Mouse (Mus musculus): ENCODE measurements around the gene Xylt1.

The Xylt1 gene

DNA sequence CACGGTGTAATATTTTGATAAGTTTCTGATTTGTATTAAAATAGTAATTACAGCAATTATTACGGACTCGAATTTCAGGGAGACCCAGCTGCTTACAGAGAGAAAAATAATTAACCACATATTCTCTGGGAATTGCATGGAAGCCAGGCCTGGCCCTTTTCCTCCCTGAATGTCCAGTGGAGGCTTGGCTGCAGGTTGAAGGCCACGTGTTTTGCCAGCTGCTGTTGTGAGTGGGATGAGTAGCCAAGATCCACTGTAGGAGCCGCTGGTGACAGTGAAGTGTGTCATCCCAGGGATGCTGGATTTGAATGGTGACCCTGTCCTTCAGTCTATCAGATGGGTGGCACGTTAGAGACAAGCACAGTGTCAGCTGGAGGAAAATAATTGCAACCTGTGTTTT lies 14.7 kb downstream of the Xylt1 start:
- no peak for DNase-seq (ENCODE audit: low spot score)

DNA sequence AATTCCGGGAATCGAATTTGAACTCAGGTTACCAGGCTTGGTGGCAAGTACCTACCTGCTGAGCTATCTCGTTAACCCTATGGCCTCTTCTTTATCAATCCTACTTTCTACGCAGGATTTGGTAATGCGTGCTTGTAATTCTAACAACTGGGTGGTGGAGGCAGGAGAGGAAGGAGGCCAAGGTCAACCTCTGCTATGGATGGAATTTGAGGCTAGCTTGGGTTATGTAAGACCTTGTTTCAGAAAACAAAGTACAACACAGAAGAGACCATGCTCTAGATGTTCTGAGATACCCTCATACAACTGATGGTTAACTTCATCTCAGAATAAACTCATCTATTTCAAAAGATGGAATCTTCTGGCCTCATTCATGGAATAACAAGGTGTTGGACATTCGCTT lies 17.1 kb downstream of the Xylt1 start:
- no peak for DNase-seq (ENCODE audit: low spot score)

DNA sequence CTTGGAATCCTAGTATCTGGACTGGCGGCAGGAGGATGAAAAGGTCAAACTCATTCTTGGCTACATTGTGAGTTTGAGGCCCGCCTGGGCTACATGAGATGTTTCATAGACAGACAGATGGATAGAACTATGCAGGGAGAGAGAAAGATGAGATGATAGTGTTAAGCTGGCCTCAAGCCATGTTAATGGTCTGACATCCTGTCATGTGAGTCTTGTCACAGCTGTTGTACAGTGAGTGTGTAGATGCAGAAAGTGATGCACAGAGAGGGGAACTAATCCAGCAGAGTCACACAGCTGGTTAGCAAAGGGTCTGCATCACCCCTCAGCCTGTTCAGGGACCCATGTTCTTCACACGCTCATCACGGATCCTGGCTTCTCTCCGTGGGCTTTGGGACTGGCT lies 19.2 kb downstream of the Xylt1 start:
- DNase-seq (ENCODE audit: low spot score) = no peak

DNA sequence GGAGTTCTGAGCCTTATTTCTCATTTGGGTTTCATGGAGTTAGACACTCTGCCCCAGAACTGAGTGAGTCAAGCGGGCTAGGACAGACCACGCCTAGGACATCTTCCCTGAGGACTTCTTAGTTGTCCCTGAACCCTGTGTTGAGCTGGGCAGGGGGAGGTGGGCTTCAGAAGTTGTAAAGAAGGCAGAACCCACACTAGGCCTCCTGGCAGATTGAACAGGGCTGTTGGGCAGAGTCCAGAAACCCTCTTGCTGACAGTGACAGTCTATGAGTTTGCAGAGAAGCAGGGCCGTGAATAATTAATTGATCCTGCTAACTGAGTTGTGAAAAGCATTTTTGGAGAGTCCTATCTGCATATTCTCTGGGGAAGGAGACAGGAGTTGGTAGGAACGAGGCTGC lies 20.8 kb downstream of the Xylt1 start:
- no peak for DNase-seq (ENCODE audit: low spot score)

DNA sequence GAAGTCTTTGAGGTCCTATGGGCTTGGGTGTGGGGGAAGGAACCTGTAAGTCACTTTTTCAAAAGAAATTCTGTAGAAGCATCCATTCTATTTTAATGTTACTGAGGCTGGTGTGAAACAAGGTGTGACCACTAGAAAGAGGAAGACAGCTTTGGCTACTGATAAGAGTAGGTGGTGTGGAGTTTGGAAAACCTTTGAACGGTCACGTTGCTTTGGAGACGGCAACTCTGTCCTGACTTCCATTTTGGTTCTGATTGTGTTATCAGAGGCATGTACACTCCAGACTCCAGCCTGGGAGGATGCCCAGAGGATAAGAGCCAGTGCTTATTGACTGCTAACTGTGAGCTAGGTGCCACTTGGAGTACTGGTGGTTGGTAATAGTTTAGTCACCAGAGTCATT lies 25.6 kb downstream of the Xylt1 start:
- no peak for DNase-seq (ENCODE audit: low spot score)

DNA sequence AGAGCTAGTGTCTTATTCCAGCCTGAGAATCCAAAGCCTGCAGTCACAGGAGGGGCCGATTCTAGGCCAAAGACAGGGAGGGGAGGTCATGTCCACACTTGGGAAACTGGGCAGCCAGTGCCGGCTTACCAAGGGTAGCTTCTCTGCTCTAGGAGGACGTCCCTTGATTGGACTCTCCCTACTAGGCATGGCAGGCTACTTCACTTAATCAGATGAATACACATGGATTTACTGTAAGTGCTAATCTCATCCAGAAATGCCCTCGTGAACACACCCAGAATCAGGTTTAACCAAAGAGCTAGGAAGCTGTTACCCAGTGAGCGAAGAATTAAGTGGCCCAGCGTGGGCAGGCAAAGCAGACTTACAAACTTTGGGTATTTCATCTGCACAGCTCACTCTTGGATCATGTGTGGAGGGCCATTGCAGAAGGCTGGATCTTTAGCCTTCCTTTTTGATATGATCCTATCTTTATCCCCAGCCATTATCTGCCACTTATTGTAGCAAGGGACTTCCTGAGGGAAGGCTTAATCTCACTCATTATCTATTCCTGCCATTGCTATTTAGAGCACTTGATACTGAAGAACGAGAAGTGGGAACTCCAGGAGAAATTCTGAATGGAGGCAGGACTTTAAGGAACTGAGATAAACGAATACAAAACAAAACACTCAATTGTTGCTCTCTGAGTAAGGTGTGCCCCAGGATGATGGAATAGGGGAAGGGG lies 28.6 kb downstream of the Xylt1 start:
- DNase-seq (ENCODE audit: low spot score) = no peak

DNA sequence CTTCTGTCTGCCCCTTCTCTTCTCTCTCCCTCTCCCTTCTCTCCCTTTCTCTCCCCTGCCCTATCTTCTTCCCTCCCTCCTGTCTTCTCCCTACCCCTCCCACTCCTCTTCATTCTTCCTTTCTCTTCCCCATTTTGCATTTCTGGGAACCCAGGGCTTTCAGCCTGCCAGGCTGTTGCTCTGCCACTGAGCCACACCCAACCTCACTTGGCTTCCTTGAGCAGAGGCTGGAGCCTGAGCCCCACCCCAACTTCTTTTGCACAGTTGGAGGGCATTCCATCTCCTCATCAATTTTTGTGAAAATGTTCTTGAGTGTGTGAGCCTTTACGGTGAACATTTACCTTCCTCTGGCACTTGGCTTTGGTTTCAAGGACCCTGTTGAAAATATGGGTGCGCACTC lies 31.1 kb downstream of the Xylt1 start:
- DNase-seq (ENCODE audit: low spot score) = no peak

DNA sequence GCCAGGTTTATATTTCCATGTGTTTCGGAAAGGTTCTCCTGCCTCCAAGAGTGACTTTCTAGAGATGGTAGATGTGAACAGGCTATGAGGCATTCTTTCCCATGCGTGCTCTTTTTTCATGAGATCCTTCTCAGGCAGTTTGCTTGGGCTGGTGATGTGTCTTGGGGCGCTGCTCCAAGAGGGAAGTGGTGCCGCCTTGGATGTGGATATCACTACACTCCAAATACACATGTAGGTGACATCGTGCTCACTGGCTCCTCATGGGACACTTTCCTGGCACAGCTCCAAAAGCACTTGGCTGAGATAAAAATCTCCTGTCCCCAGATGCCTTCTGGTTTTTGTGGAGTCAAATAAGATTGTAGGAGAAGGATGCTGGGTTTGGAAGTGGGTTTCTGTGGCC lies 31.6 kb downstream of the Xylt1 start:
- DNase-seq (ENCODE audit: low spot score) = no peak

DNA sequence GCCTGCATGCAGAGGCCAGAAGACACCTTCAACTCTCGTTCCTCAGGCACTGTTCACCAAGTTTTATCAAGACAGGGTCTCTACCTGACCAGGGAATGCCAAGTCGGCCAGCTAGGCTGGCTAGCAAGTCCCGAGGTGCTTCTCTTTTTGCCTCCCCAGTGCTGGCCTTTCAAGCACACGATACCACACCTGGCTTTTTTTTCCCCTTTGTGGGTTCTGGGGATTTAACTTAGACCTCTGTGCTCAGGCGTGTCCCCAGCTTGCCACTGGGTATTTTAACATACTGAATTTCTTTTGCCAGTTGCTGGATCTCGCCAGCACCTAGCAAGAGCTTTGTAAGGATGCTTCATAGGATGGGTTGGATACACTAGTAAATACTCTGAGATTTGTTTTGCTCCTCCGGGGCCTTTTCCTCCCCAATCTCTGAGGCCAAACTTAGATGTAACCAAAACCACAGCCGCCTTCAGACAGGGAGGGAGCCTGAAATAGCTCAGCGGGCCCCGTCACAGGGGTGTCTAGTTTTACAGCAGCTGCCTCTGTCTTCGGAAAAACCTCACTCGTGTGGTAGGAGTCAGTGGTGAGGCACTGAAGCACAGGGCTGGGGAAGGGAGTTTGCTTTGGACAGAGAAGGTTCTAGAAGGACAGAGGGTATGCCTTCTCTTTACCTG lies 33.7 kb downstream of the Xylt1 start:
- no peak for DNase-seq (ENCODE audit: low spot score)

DNA sequence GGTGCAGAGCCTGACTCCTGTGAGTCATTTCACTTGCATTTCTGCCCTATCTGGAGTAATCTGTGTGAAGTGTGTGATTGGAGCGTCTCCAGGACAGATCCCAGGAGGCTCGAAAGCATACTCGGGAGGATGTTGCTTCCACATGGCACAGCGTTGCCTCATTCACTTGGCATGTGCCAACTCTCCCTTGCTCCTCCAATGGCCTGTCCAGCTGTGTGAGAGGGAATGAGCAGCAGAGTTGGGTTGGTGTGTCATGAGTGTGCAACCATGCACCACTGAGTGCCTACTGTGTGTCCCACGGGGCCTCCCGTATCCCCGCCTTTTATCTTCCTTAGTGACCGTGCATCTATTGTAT lies 34.2 kb downstream of the Xylt1 start:
- DNase-seq (ENCODE audit: low spot score) = no peak

DNA sequence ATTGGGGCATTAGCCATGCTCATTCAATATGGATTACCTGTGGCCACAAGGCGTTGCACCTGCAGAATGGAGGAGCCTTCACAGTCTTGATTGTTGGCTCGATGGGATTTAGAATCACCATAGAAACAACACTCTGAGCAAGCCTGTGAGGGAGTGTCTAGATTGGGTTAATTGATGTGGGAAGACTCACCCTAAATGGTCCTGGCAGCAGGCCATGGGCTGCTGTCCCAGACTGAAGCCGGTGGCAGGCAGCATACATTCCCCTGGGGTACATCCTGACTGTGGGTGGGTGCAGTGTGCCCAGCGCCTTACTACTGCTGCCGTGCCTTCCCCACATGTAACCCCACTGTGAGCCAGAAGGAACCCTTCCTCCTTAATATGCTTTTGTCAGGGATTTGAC lies 38.3 kb downstream of the Xylt1 start:
- no peak for DNase-seq (ENCODE audit: low spot score)

DNA sequence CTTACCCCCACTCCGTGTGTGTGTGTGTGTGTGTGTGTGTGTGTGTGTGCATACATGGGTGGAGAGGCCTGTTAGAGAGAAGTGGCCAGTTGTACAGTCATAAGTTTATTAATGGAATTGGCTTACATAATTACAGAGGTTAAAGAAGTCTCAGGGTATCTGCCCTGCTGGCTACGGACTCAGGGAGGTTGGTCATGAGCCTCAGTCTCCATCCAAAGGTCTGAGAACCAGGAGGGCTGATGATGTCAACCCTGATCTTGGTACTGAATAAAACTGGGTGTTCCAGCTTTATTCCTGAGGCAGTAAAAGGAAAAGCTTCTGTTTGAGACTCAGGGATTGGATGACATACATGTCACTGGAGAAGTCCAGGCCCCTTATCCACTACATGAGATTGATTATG lies 39.1 kb downstream of the Xylt1 start:
- no peak for DNase-seq (ENCODE audit: low spot score)

DNA sequence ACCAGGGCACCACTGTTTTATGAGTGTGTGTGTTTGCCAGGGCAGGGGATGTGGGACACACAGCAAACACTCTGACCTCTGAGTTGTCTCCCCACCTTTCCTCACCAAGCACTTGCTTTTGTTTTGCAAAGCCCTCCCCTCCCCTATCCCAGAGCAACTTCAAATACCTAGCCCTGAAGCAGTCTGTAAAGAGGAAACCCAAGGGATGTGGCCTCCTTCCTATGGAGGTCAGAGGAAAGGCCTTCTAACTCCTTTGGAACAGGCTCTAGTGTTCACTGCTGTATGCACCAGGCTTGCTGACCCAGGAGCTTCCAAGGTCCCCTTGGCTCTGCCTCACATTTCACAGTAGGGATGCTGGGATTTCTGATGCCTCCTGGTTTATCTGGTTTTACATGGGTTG lies 39.5 kb downstream of the Xylt1 start:
- DNase-seq (ENCODE audit: low spot score) = no peak

DNA sequence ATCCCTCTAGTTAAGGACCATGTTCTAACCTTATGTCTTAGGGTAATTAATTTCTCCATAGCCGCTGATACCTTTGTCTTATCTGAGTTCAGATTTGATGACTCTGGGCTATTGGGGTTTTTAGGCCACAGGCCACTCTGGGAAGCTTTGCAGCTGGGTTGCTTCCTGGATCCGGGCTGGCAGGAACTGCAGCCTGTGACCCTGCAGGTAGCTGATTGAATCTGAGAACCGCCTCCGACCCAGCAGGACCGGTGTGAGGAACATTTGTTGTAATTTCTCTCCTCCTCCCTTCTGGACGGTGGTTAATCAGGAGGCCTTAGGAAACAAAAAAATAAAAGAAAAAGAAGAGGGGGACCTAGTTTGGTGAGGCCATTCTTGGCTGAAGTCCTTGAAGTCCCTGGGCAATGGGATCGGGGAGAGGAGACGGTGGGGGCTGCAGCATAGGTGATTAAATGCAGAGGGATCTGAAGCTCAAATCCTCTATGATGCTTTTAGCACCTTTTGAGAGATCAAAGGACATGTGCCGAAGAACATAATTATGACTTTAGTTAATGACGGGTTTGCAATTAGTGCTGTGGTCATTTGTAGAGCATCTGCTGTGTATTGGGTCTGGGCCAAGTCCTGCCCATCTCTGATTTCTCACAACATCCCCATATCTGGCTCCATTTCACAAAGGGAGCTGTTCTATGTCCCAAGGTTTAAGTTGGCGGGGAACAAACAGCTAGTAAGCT lies 40.2 kb downstream of the Xylt1 start:
- DNase-seq (ENCODE audit: low spot score) = no peak

DNA sequence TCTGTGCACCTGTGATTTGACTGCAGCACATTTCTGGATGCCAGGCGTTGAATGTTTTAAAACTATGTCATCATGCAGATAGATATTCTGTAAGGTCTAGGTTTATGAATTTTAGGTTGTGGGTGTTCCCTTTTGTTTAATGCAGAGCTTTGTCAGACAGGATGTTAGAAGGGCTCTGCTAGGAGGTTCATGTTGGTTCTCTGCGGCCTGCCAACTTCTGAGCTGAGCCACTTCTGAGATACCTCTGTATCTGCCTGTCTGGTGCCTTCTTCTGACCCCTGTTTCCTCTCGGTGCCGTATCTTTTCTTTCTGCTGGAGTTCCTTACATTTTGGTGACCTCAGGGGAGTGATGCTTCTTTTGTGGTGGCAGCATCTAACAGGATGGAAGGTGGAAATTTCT lies 44.1 kb downstream of the Xylt1 start:
- DNase-seq (ENCODE audit: low spot score) = no peak

DNA sequence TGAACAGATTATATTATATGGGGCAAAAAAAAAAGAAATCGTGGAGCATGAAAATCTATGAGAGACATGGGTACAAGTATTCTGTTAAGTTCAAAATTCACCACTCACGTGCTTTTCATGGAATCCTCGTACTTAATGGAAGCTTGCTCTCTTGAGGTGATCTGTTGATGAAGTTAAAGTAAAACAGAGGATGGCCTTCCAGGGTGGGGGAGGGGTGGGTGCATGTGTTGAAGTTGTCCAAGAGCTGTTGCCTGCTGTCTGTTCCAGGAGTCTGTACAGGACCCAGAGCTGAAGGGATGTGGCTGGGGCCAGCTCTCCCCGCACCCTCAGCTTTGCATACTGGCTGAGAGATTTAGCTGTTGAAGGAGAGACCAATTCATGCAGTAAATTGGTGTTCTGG lies 45.6 kb downstream of the Xylt1 start:
- no peak for DNase-seq (ENCODE audit: low spot score)

DNA sequence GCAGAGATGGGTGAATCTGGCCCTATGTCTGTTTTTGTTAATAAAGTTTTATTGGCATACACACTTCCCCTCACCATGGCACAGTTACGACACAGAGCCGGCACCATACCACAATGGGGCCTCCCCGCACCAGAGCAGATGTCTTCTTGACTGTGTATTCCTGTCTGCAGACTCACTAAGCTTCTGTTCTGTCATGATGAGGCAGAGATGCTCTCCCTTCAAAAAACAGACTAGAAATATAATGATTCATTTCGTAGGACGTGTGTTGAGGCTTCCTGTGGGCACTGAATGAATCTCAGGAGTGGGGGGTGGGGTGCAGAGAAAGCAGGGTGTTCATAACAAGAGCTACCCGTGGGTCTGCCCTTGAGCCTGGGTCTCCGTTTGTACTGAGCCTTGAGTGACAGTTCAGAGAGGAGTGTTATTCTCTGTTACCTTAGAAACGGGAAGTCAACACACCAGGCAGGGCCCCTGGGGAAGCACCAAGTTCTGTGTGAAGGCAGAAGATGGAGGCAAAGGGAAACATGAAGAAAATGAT lies 48.0 kb downstream of the Xylt1 start:
- no peak for DNase-seq (ENCODE audit: low spot score)

DNA sequence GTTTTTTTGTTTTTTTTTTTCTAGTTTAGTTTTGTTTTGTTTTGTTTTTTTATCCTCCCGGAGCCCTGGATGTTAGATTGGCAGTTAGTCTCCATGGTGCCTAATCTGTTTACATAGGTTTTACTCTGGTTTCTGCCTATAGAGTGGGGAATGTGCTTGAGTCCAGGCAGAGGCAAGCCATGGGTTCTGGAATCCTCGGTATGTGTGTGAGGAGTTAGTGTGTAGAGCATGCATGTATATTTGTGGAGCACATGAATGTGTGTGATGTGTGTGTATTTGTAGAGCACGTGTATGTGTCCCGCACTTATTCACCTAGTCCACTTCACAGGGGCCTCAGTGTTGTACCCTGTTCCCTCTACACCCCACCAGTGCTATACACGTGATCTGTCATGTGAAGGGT lies 48.7 kb downstream of the Xylt1 start:
- DNase-seq (ENCODE audit: low spot score) = no peak

DNA sequence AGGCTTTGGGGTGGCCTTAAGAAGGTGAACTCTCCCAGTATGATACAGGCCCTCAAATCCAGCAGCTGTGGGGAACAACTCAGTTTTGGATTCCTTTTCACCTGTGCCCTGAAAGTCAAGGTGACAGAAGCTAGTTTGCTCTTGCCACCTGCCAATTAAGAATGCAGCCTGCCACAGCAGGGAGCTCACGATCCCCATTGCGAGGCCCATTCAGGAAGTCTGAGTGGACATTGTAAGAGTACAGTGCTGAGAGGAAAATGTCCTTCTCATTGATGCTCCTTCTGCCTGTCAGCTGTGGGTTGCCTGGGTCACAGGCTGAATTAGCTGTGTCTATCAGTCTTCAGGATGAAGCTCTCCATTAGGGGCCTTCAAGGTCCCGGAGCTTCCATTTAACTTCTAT lies 49.1 kb downstream of the Xylt1 start:
- DNase-seq (ENCODE audit: low spot score) = no peak

DNA sequence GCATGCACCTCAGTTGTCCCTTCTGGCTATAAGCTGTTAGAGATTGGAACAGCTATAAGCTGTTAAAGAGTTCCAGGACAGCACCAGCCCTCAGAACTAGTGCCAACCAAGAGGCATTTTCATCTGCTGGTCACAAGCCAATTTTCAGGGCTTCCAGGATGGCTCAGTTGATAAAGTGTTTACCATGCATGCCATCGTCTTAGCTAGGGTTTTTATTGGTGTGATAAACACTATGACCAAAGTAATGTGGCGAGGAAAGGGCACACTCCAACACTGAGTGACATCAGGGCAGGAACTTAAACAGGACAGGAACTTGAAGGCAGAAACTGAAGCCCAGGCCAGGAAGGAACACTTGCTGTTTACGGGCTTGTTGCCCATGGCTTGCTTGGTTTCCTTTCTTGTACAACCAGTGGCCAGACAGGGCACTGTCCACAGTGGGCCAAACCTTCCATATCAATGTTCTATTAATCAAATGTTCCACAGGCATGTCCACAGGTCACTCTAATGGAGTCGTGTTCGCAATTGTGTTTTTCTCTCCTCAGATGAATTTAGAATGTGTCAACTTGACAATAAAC lies 49.7 kb downstream of the Xylt1 start:
- DNase-seq (ENCODE audit: low spot score) = no peak

DNA sequence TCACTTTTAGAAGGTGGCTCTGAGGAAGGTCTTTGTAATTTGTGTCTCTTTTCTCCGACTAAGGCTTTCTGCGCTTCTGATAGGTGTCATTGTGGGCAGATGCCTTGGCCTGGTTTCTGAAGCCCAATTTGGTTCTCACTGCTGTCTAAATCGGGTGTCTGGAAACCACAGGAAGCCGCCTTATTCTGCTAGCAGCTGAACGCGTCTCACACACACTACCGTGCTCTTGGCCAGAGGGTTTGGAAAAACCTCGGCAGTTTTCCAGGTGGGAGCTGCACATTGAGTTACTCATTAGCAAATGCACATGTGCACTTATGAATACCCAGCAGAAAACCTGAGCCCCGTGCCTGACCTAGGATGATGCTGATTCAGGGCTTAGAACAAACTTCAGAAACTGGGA lies 52.9 kb downstream of the Xylt1 start:
- DNase-seq (ENCODE audit: low spot score) = no peak

DNA sequence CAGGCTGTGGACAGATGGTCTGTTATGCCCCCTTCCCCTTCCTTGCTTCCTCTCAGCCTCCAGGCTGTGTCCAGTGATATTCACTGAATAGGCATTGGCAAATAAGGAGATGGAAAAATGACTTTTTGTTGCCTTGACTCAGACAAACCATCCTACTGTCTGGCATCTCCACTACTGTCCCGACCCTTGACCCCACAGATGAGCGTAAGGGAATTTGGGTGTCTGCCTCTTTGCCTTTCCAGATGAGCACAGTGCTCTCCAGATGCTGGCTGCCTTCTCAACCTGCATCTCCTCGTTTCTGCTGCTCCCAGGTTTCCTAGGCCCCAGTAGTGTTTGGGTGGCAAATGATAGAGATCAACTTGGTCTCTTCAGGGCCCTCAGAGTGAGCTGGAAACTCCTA lies 54.3 kb downstream of the Xylt1 start:
- no peak for DNase-seq (ENCODE audit: low spot score)
